Mouse (Mus musculus): Measurements from ENCODE around the gene Trim56.

DNA sequence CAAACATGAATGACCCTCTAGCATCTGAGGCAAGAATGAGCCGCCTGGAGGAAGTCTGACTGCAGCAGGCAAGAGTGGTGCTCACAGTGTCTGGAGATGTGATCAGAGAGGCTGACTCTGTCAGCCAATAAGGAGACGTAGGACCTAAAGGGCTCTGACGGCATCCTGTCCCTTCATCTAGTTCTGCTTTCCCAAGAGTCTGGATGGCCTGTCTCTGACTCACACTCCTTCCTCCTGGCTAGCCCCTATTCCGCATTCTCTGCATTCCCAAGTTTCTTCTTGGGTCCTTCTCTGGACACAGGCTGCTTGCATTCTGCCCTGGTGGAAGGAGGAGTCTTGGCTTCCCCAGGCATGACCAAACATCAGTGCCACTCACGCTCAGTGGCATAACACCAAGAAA lies 36.2 kb downstream of the Trim56 start:
- no peak for TF ChIP-seq MYOD1 (IDR thresholded peaks at IDR 0.05; ENCODE audit: control insufficient read depth, insufficient read length, low read depth)
- TF ChIP-seq CTCF (IDR thresholded peaks at IDR 0.05; ENCODE audit: control insufficient read depth, insufficient read depth, insufficient read length): no peak
- no peak for TF ChIP-seq USF1 (IDR thresholded peaks at IDR 0.05; ENCODE audit: low read depth)
- no peak for TF ChIP-seq MYOG (IDR thresholded peaks at IDR 0.05; ENCODE audit: control insufficient read depth, extremely low read depth, insufficient read length)
